9 mouse cellular contexts compared by ENCODE assay signal in genomic region chr5:127242763-127243160, GRCm38 (mm10). TPM values are rescaled to one million over a fixed set of nuclear protein-coding genes. Genes with fewer than 3 reads are reported as not detected.
DNase-seq lines count a peak whose midpoint lies in the region; ATAC-seq lines count a peak whose summit lies in the region.
"Had no signal": no experiment of that assay in that cellular context is flagged by ENCODE, and none has a peak within 500 bp of the region (broad histone marks: within the 10 kb centered on the region; RNA-seq: fewer than 3 reads in every experiment).

No protein-coding gene starts in this region.

- H3K27ac ChIP-seq in kidney, embryonic 15.5 days, result no peak overlapping the region
- peak overlapping the region; percentile 61; the same call in 1 of the 2 replicates for H3K27ac ChIP-seq in embryonic facial prominence, embryonic 14.5 days (replicated peaks; ENCODE audit: low read depth, low read length)
- H3K27ac ChIP-seq in intestine, embryonic 14.5 days (ENCODE audit: low read depth), result no peak overlapping the region
- no peak overlapping the region for H3K27ac ChIP-seq in neural tube, embryonic 12.5 days

- no peak for ATAC-seq in kidney, embryonic 15.5 days (replicated peaks; ENCODE audit: low FRiP score)
- no peak for ATAC-seq in embryonic facial prominence, embryonic 14.5 days (ENCODE audit: low read depth)
- no peak for ATAC-seq in intestine, embryonic 14.5 days (replicated peaks; ENCODE audit: low FRiP score, low TSS enrichment, low read depth)
- ATAC-seq in neural tube, embryonic 12.5 days (ENCODE audit: low FRiP score, low read depth), result no peak

- no peaks in the 10 kb centered on the region for H3K9me3 ChIP-seq in kidney, embryonic 15.5 days (replicated peaks)
- H3K9me3 ChIP-seq in embryonic facial prominence, embryonic 14.5 days (ENCODE audit: control insufficient read depth, low read length), result peaks cover 11% of the 10 kb centered on the region
- H3K9me3 ChIP-seq in intestine, embryonic 14.5 days (ENCODE audit: control insufficient read depth, low read length), result no peaks in the 10 kb centered on the region
- H3K9me3 ChIP-seq in neural tube, embryonic 12.5 days, result no peaks in the 10 kb centered on the region

- peak overlapping the region; percentile 62 for H3K4me3 ChIP-seq in kidney, embryonic 15.5 days (replicated peaks)
- peak overlapping the region; percentile 77 for H3K4me3 ChIP-seq in embryonic facial prominence, embryonic 14.5 days (ENCODE audit: low read depth, low read length)
- peak overlapping the region; percentile 51 for H3K4me3 ChIP-seq in intestine, embryonic 14.5 days (ENCODE audit: low read depth, low read length)
- H3K4me3 ChIP-seq in neural tube, embryonic 12.5 days, result peak overlapping the region; percentile 69

- peaks cover 73% of the 10 kb centered on the region for H3K27me3 ChIP-seq in kidney, embryonic 15.5 days
- peaks cover 17% of the 10 kb centered on the region for H3K27me3 ChIP-seq in embryonic facial prominence, embryonic 14.5 days (replicated peaks; ENCODE audit: control insufficient read depth, insufficient read depth, low read length)
- H3K27me3 ChIP-seq in intestine, embryonic 14.5 days (replicated peaks; ENCODE audit: control insufficient read depth, insufficient read depth, low read length), result peaks cover 58% of the 10 kb centered on the region
- peaks cover 19% of the 10 kb centered on the region for H3K27me3 ChIP-seq in neural tube, embryonic 12.5 days (replicated peaks)

- H3K4me1 ChIP-seq in kidney, embryonic 15.5 days, result peaks cover 29% of the 10 kb centered on the region
- H3K4me1 ChIP-seq in embryonic facial prominence, embryonic 14.5 days (ENCODE audit: control insufficient read depth, insufficient read depth, low read length), result peaks cover 10% of the 10 kb centered on the region
- H3K4me1 ChIP-seq in intestine, embryonic 14.5 days (replicated peaks; ENCODE audit: control insufficient read depth, insufficient read depth, low read length), result no peaks in the 10 kb centered on the region; the same call in 1 of the 2 replicates
- H3K4me1 ChIP-seq in neural tube, embryonic 12.5 days, result peaks cover 27% of the 10 kb centered on the region

- no peaks in the 10 kb centered on the region for H3K36me3 ChIP-seq in kidney, embryonic 15.5 days
- no peaks in the 10 kb centered on the region for H3K36me3 ChIP-seq in embryonic facial prominence, embryonic 14.5 days (ENCODE audit: control insufficient read depth, insufficient read depth, low read length)
- no peaks in the 10 kb centered on the region for H3K36me3 ChIP-seq in intestine, embryonic 14.5 days (ENCODE audit: control insufficient read depth, insufficient read depth, low read length)
- no peaks in the 10 kb centered on the region for H3K36me3 ChIP-seq in neural tube, embryonic 12.5 days
- H3K36me3 ChIP-seq: G1E had no signal

- 2% methylated on average over 13 of the region's 13 CpGs for whole genome bisulfite sequencing in kidney, embryonic 15.5 days
- 0% methylated on average over 13 of the region's 13 CpGs for WGBS in embryonic facial prominence, embryonic 14.5 days
- WGBS in intestine, embryonic 14.5 days, result 2% methylated on average over 13 of the region's 13 CpGs
- WGBS in neural tube, embryonic 12.5 days, result under 1% methylated on average over 13 of the region's 13 CpGs

- DNase-seq in kidney, adult 8-10 months, result no peak
- no peak for DNase-seq in embryonic facial prominence, embryonic 14.5 days (ENCODE audit: low spot score)
- DNase-seq in intestine, embryonic 14.5 days (ENCODE audit: low spot score), result no peak
- no peak for DNase-seq in frontal cortex, postnatal 36 days (ENCODE audit: low spot score in 2 of 2)
- DNase-seq in testis, postnatal 10 days (ENCODE audit: low spot score), result no peak
- DNase-seq in kidney, postnatal 10 days, result no peak

- H3K9ac ChIP-seq in kidney, embryonic 15.5 days, result no peak overlapping the region
- peak overlapping the region; percentile 72 for H3K9ac ChIP-seq in embryonic facial prominence, embryonic 14.5 days (ENCODE audit: low read depth, low read length)
- H3K9ac ChIP-seq in intestine, embryonic 14.5 days (ENCODE audit: low read length), result no peak overlapping the region
- H3K9ac ChIP-seq in neural tube, embryonic 12.5 days, result peak overlapping the region; percentile 61

- peak overlapping the region; percentile 90 for H3K4me2 ChIP-seq in kidney, embryonic 15.5 days
- H3K4me2 ChIP-seq in embryonic facial prominence, embryonic 14.5 days (ENCODE audit: low read depth, low read length), result peak overlapping the region; percentile 83
- peak overlapping the region; percentile 86 for H3K4me2 ChIP-seq in intestine, embryonic 14.5 days (ENCODE audit: low read length)
- peak overlapping the region; percentile 86 for H3K4me2 ChIP-seq in neural tube, embryonic 12.5 days (replicated peaks)

RNA-seq across cellular contexts. Expression of gene Tmem132c, which starts 1.2 kb away (rescaled TPM):
- polyA plus RNA-seq in kidney, embryonic 15.5 days (2015; fragmentation: Nextera tagmentation; extraction: Ambion mirVana), result 0.93 and 1.5 TPM in 2 replicates
- polyA plus RNA-seq in embryonic facial prominence, embryonic 14.5 days (2014; fragmentation: Nextera tagmentation; extraction: Ambion mirVana), result 22.3 and 26.6 TPM in 2 replicates
- 0.68 and 0.75 TPM in 2 replicates for polyA plus RNA-seq in intestine, embryonic 14.5 days (2014; fragmentation: Nextera tagmentation; extraction: Ambion mirVana)
- 22.1 and 24.5 TPM in 2 replicates for polyA plus RNA-seq in neural tube, embryonic 12.5 days (2016; fragmentation: Nextera tagmentation; extraction: Ambion mirVana)
- polyA plus RNA-seq: G1E had no signal

Comparison
In these comparisons a context has a peak if more than half of its experiments do, and no peak if none do; other contexts are left out.
1. H3K9ac ChIP-seq: peak in embryonic facial prominence, embryonic 14.5 days (single experiment) and neural tube, embryonic 12.5 days (single experiment); none in kidney, embryonic 15.5 days (single experiment) and intestine, embryonic 14.5 days (single experiment).
2. Peak in every context shown above with its lines, with median percentiles within 50 percentile points of each other: H3K4me2 ChIP-seq and H3K4me3 ChIP-seq.